Mouse (Mus musculus): ENCODE data around the gene Pum2.

DNA sequence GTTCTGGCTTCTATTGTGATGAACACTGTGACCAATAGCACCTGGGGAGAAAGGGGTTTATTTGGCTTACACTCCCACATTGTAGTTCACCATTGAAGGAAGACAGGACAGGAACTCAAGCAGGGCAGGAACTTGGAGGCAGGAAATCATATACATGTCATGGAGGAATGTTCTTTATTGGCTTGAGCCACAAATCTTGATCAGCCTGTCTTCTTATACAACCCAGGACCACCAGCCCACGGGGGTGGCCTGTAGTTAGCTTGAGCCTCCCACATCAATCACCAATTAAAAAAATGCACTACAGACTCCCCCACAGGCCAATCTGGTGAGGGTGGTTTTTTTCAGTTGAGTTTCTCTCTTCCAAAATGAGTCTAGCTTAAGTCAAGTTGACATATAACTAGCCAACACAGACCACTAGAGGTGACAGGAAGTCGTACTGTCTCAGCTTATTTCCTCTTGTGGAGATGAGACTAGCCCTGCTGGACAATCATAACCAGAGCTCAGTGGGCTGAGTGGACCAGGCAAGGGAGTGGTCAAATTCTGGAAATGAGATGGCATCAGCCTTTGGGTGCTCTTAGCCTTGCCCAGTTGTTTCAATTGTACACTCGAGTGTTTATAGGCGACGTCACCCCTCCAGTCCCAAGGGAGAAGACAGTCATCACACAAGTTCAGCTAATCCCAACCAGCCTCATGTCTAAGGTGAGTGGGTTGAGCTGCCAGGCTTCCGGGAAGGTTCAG, 16.1 kb upstream of the Pum2 start:
- no peak for TF ChIP-seq GATA1 (IDR thresholded peaks at IDR 0.05; ENCODE audit: borderline replicate concordance, low read length)
- TF ChIP-seq FLI1 (IDR thresholded peaks at IDR 0.05; ENCODE audit: low read length) = no peak

All from megakaryocyte, embryonic 14.5 days (primary cell).